Mouse (Mus musculus) kidney, adult 2 months (tissue): ENCODE data around the gene Acad9. TPM values are rescaled to one million over a fixed set of nuclear protein-coding genes. Genes with fewer than 3 reads are reported as not detected.

ENCODE experiments used
- DNase-seq: peaks from one replicate; pipeline ENCODE4 v3.0.0; 2021
- H3K27ac ChIP-seq: fragments of 200-500 bp; 2 replicates; pipeline ENCODE4 v1.5.1; 2012; ENCODE audit warnings: low read depth, low read length, control low read depth, inconsistent platforms; ENCODE audit not compliant: insufficient read depth
- H3K27me3 ChIP-seq: fragments of 200-500 bp; replicated peaks from 2 replicates; pipeline ENCODE4 v1.6.1; 2012; ENCODE audit warnings: mild to moderate bottlenecking, moderate library complexity, low read length, inconsistent platforms; ENCODE audit not compliant: control insufficient read depth, insufficient read depth
- H3K36me3 ChIP-seq: fragments of 200-500 bp; 2 replicates; pipeline ENCODE4 v1.6.1; 2012; ENCODE audit warnings: mild to moderate bottlenecking, moderate library complexity, low read length, inconsistent platforms; ENCODE audit not compliant: control insufficient read depth, insufficient read depth
- H3K4me1 ChIP-seq: fragments of 200-500 bp; 2 replicates; pipeline ENCODE4 v1.6.1; 2011; ENCODE audit warnings: low read length; ENCODE audit not compliant: control insufficient read depth, insufficient read depth
- H3K4me3 ChIP-seq: fragments of 200-500 bp; 2 replicates; pipeline ENCODE4 v1.5.1; 2011; ENCODE audit warnings: mild to moderate bottlenecking, low read depth, low read length, control low read depth; ENCODE audit not compliant: insufficient read depth
- CTCF ChIP-seq: fragments of 200-500 bp; conservative IDR thresholded peaks from 2 replicates; pipeline ENCODE4 v1.5.1; 2011; ENCODE audit warnings: low read depth, mild to moderate bottlenecking, control low read depth, low read length, moderate library complexity, mixed read lengths; ENCODE audit not compliant: insufficient read depth, insufficient read length
- POLR2A ChIP-seq: fragments of 200-500 bp; IDR thresholded peaks from one replicate; pipeline ENCODE4 v1.6.1; 2011; ENCODE audit warnings: low read depth, low read length, control low read depth
- WGBS: fragments of 180-500 bp; shearing (Covaris S2); methylation state at CpG from one replicate; pipeline ENCODE4 v1.1.7; 2018; 5-methylcytosine and 5-hydroxymethylcytosine counted together
- polyA plus RNA-seq: library from polyadenylated mRNA; depleted of rRNA; stranded (reverse); fragments of >200 nt; gene quantifications from 2 replicates; pipeline ENCODE4 v1.2.3, GENCODE M21; 2012

Gene Acad9
- polyA plus RNA-seq, 1 experiment = 41.1 TPM

DNA sequence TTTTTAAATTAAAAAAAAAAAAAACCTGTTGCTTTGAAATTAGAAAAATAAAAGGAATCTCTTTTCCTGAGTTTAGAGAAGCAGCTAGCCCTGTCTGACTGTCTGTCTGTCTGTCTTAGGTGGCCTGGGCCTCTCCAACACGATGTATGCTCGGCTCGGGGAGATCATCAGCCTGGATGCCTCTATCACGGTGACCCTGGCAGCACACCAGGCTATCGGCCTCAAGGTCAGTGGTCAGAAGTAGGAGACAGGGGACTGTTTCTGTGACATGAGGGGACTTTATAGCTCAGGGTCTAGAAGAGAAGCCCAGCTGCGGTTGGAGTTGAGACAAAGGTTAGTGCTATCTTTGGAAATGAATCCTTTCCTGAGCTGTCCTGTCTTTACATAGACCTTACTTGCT lies 8.5 kb downstream of the Acad9 start:
- Histone ChIP-seq H3K4me1 (no peaks in the 10 kb centered on the region), H3K27ac (no peak overlapping the region), H3K36me3 (peaks cover 4% of the 10 kb centered on the region), H3K27me3 (no peaks in the 10 kb centered on the region), H3K4me3 (no peak overlapping the region)
- 94% methylated on average over 6 of the region's 6 CpGs for WGBS
- no peak for TF ChIP-seq CTCF
- no peak for TF ChIP-seq POLR2A
- DNase-seq = no peak

DNA sequence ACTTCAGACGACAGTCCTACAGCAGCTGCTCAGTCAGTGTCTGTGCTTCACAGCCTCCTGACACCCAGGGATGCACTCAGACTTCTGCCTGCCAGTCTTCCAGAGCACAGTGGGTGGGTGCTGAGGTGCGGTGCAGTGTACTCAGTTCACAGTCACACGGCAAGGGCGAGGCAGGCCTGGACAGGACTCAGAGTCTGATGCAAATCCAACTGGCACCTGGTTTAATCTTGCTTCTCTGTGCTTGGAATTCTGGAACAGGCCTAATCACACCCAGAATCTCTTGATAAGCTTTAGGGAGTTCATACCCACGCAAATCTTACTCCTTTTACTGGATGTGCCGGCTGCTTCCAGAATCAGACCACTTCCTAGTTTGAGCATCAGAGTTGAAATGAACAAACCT lies 9.7 kb downstream of the Acad9 start:
- no peak for TF ChIP-seq CTCF
- TF ChIP-seq POLR2A = no peak
- no peaks in the 10 kb centered on the region for H3K4me1 ChIP-seq
- peaks cover 4% of the 10 kb centered on the region for H3K36me3 ChIP-seq
- H3K27me3 ChIP-seq = no peaks in the 10 kb centered on the region
- no peak for DNase-seq
- no peak overlapping the region for H3K4me3 ChIP-seq
- no peak overlapping the region for H3K27ac ChIP-seq
- WGBS = 91% methylated on average over 6 of the region's 6 CpGs

- 86% methylated on average over 3 of the region's 3 CpGs for WGBS
- peaks cover 4% of the 10 kb centered on the region for H3K36me3 ChIP-seq
Measured at GRCm38 (mm10) chr3:36077386-36077785, 11.6 kb downstream of the Acad9 start.

GRCm38 (mm10) chr3:36079886-36080285 lies 14.1 kb downstream of the Acad9 start:
- peaks cover 2% of the 10 kb centered on the region; the same call in 1 of the 2 replicates for H3K36me3 ChIP-seq
- DNase-seq = peak; percentile 90

More at GRCm38 (mm10) chr3:36077386-36077785, 11.6 kb downstream of the Acad9 start:
- no peaks in the 10 kb centered on the region for H3K4me1 ChIP-seq
- no peak for DNase-seq
- no peak overlapping the region for H3K27ac ChIP-seq
- no peak for TF ChIP-seq POLR2A
- TF ChIP-seq CTCF = no peak
- no peaks in the 10 kb centered on the region for H3K27me3 ChIP-seq
- no peak overlapping the region for H3K4me3 ChIP-seq

GRCm38 (mm10) chr3:36080741-36081140 lies 15.0 kb downstream of the Acad9 start:
- TF ChIP-seq CTCF = no peak
- no peak for TF ChIP-seq POLR2A
- Histone ChIP-seq H3K36me3 (peaks cover 2% of the 10 kb centered on the region; the same call in 1 of the 2 replicates), H3K4me3 (no peak overlapping the region), H3K27me3 (no peaks in the 10 kb centered on the region), H3K4me1 (no peaks in the 10 kb centered on the region), H3K27ac (peak overlapping the region; percentile 62; the same call in 1 of the 2 replicates)
- no peak for DNase-seq
- WGBS = 93% methylated on average over 5 of the region's 5 CpGs

More at GRCm38 (mm10) chr3:36079886-36080285, 14.1 kb downstream of the Acad9 start:
- no peak overlapping the region for H3K4me3 ChIP-seq
- no peaks in the 10 kb centered on the region for H3K27me3 ChIP-seq
- no peaks in the 10 kb centered on the region for H3K4me1 ChIP-seq
- H3K27ac ChIP-seq = peak overlapping the region; percentile 64
- WGBS = 66% methylated on average over 5 of the region's 5 CpGs
- no peak; the same call in 1 of the 2 replicates for TF ChIP-seq CTCF
- no peak for TF ChIP-seq POLR2A

DNA sequence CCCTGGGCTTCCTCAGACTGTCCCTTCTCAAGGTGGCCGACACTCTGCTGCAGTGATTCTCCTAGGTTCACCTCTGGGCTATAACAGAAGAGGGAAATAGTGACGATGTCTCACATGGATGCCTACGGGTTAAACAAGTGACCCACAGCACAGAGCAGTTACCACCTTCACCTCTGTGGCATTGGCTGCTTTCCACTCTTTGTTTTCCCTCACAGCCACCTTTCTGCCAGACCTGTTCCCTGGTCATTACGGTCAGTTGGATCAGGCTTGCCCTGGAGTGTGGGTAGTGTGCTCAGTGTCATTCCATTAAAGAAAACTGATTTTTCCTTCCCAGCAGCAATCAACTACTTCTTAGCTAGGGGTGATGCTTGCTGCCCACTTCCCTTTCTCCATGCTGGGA lies 17.1 kb downstream of the Acad9 start:
- no peaks in the 10 kb centered on the region; the same call in 1 of the 2 replicates for H3K36me3 ChIP-seq

GRCm38 (mm10) chr3:36083381-36083780 lies 17.6 kb downstream of the Acad9 start:
- DNase-seq = no peak
- Histone ChIP-seq H3K36me3 (no peaks in the 10 kb centered on the region; the same call in 1 of the 2 replicates), H3K27ac (peak overlapping the region; percentile 19; the same call in 1 of the 2 replicates), H3K4me3 (no peak overlapping the region), H3K27me3 (no peaks in the 10 kb centered on the region), H3K4me1 (no peaks in the 10 kb centered on the region; the same call in 1 of the 2 replicates)
- WGBS = 95% methylated on average over 7 of the region's 7 CpGs
- TF ChIP-seq CTCF (no peak), POLR2A (no peak)

More for the DNA sequence above, 17.1 kb downstream of the Acad9 start:
- peak; percentile 74 for DNase-seq
- H3K4me3 ChIP-seq = no peak overlapping the region
- TF ChIP-seq CTCF (no peak), POLR2A (no peak)
- H3K27ac ChIP-seq = peak overlapping the region; percentile 19; the same call in 1 of the 2 replicates
- no peaks in the 10 kb centered on the region for H3K27me3 ChIP-seq
- WGBS = 65% methylated on average over 4 of the region's 4 CpGs
- no peaks in the 10 kb centered on the region for H3K4me1 ChIP-seq
